Mouse (Mus musculus): ENCODE measurements around the gene Prg2.

The Prg2 gene

GRCm38 (mm10) chr2:84980188-84980587, at the start of gene Prg2:
Prg2 (plus strand) TSS chr2:84980461.
- DNase-seq (ENCODE audit: low spot score in 2 of 2): no peak

- no peak for DNase-seq (ENCODE audit: low spot score in 2 of 2)
These were observed 46.1 kb upstream of the Prg2 start for GRCm38 (mm10) chr2:84933992-84934648.

GRCm38 (mm10) chr2:84934649-84935007, 45.6 kb upstream of the Prg2 start:
- DNase-seq (ENCODE audit: low spot score in 2 of 2): no peak

GRCm38 (mm10) chr2:84935065-84935464, 45.2 kb upstream of the Prg2 start:
- no peak for DNase-seq (ENCODE audit: low spot score in 2 of 2)

- DNase-seq (ENCODE audit: low spot score in 2 of 2): no peak
These were observed 43.5 kb upstream of the Prg2 start, which contains the start of gene Slc43a3 for GRCm38 (mm10) chr2:84936474-84937429. Slc43a3 (plus strand) TSS chr2:84936579.

GRCm38 (mm10) chr2:84937491-84938150, 42.6 kb upstream of the Prg2 start:
- DNase-seq (ENCODE audit: low spot score in 2 of 2): no peak

GRCm38 (mm10) chr2:84938249-84938946, 41.9 kb upstream of the Prg2 start:
- no peak for DNase-seq (ENCODE audit: low spot score in 2 of 2)

- DNase-seq (ENCODE audit: low spot score in 2 of 2): no peak
These were observed 41.0 kb upstream of the Prg2 start for GRCm38 (mm10) chr2:84939306-84939705.

GRCm38 (mm10) chr2:84939711-84940110, 40.5 kb upstream of the Prg2 start:
- no peak for DNase-seq (ENCODE audit: low spot score in 2 of 2)

GRCm38 (mm10) chr2:84941332-84941731, 38.9 kb upstream of the Prg2 start:
- no peak for DNase-seq (ENCODE audit: low spot score in 2 of 2)

- no peak for DNase-seq (ENCODE audit: low spot score in 2 of 2)
These were observed 38.5 kb upstream of the Prg2 start for GRCm38 (mm10) chr2:84941795-84942194.

GRCm38 (mm10) chr2:84947154-84947771, 33.0 kb upstream of the Prg2 start:
- no peak for DNase-seq (ENCODE audit: low spot score in 2 of 2)

- no peak for DNase-seq (ENCODE audit: low spot score in 2 of 2)
These were observed 32.0 kb upstream of the Prg2 start for GRCm38 (mm10) chr2:84948252-84948651.

- no peak for DNase-seq (ENCODE audit: low spot score in 2 of 2)
These were observed 31.5 kb upstream of the Prg2 start for GRCm38 (mm10) chr2:84948721-84949120.

- DNase-seq (ENCODE audit: low spot score in 2 of 2): no peak
These were observed 29.2 kb upstream of the Prg2 start for GRCm38 (mm10) chr2:84951027-84951426.

GRCm38 (mm10) chr2:84952251-84952650, 28.0 kb upstream of the Prg2 start:
- no peak for DNase-seq (ENCODE audit: low spot score in 2 of 2)

GRCm38 (mm10) chr2:84952693-84953092, 27.6 kb upstream of the Prg2 start:
- DNase-seq (ENCODE audit: low spot score in 2 of 2): no peak

GRCm38 (mm10) chr2:84955435-84955834, 24.8 kb upstream of the Prg2 start:
- DNase-seq (ENCODE audit: low spot score in 2 of 2): no peak

GRCm38 (mm10) chr2:84956274-84956673, 24.0 kb upstream of the Prg2 start:
- DNase-seq (ENCODE audit: low spot score in 2 of 2): peak in 1 of 2 experiments; percentile 10

GRCm38 (mm10) chr2:84958588-84959264, 21.5 kb upstream of the Prg2 start:
- DNase-seq (ENCODE audit: low spot score in 2 of 2): no peak

GRCm38 (mm10) chr2:84961300-84961699, 19.0 kb upstream of the Prg2 start:
- no peak for DNase-seq (ENCODE audit: low spot score in 2 of 2)

Data from right cerebral cortex, postnatal 36 days (tissue).